Mouse (Mus musculus): ENCODE measurements around the gene Arhgef10l.

The Arhgef10l gene

GRCm38 (mm10) chr4:140630136-140630535 is 35.7 kb downstream of the Arhgef10l start:
- DNase-seq = no peak

GRCm38 (mm10) chr4:140628971-140629370 is 36.8 kb downstream of the Arhgef10l start:
- no peak for DNase-seq

- DNase-seq = no peak
Measured at GRCm38 (mm10) chr4:140628412-140628943, 37.3 kb downstream of the Arhgef10l start.

- no peak for DNase-seq
Measured at GRCm38 (mm10) chr4:140625651-140626525, 39.9 kb downstream of the Arhgef10l start.

GRCm38 (mm10) chr4:140624468-140625176 is 41.2 kb downstream of the Arhgef10l start:
- DNase-seq = no peak

GRCm38 (mm10) chr4:140624087-140624467 is 41.7 kb downstream of the Arhgef10l start:
- no peak for DNase-seq

- no peak for DNase-seq
Measured at GRCm38 (mm10) chr4:140622819-140623218, 43.0 kb downstream of the Arhgef10l start.

GRCm38 (mm10) chr4:140620496-140620895 is 45.3 kb downstream of the Arhgef10l start:
- DNase-seq = no peak

GRCm38 (mm10) chr4:140617391-140618385 is 48.1 kb downstream of the Arhgef10l start:
- DNase-seq = no peak

GRCm38 (mm10) chr4:140616894-140617293 is 48.9 kb downstream of the Arhgef10l start:
- DNase-seq = no peak

GRCm38 (mm10) chr4:140616196-140616595 is 49.6 kb downstream of the Arhgef10l start:
- no peak for DNase-seq

GRCm38 (mm10) chr4:140615771-140616170 is 50.0 kb downstream of the Arhgef10l start:
- no peak for DNase-seq

- no peak for DNase-seq
Measured at GRCm38 (mm10) chr4:140614553-140614952, 51.3 kb downstream of the Arhgef10l start.

GRCm38 (mm10) chr4:140614145-140614544 is 51.7 kb downstream of the Arhgef10l start:
- no peak for DNase-seq

GRCm38 (mm10) chr4:140610841-140611609 is 54.8 kb downstream of the Arhgef10l start:
- no peak for DNase-seq

- DNase-seq = no peak
Measured at GRCm38 (mm10) chr4:140608228-140608720, 57.5 kb downstream of the Arhgef10l start.

- no peak for DNase-seq
Measured at GRCm38 (mm10) chr4:140606779-140607178, 59.0 kb downstream of the Arhgef10l start.

- no peak for DNase-seq
Measured at GRCm38 (mm10) chr4:140606197-140606596, 59.6 kb downstream of the Arhgef10l start.

GRCm38 (mm10) chr4:140605790-140606189 is 60.0 kb downstream of the Arhgef10l start:
- no peak for DNase-seq

GRCm38 (mm10) chr4:140605247-140605646 is 60.6 kb downstream of the Arhgef10l start:
- no peak for DNase-seq

- DNase-seq = no peak
Measured at GRCm38 (mm10) chr4:140604541-140604940, 61.3 kb downstream of the Arhgef10l start.

All from spleen, adult 18-20 months (tissue).